In genomic region chr13:46231514-46232085, GRCm38 (mm10) we compare ENCODE assay signal across 14 mouse cellular contexts. TPM values are rescaled to one million over a fixed set of nuclear protein-coding genes. Genes with fewer than 3 reads are reported as not detected.
DNase-seq lines count a peak whose midpoint lies in the region; ATAC-seq and TF ChIP-seq lines count a peak whose summit lies in the region.
"Had no signal": no experiment of that assay in that cellular context is flagged by ENCODE, and none has a peak within 500 bp of the region (broad histone marks: within the 10 kb centered on the region; RNA-seq: fewer than 3 reads in every experiment).

No protein-coding gene starts in this region.

- H3K4me1 ChIP-seq in heart, embryonic 11.5 days (ENCODE audit: control insufficient read depth, insufficient read depth, low read length): no peaks in the 10 kb centered on the region
- H3K4me1 ChIP-seq in limb, embryonic 14.5 days (ENCODE audit: control insufficient read depth, insufficient read depth, low read length): no peaks in the 10 kb centered on the region
- H3K4me1 ChIP-seq in limb, embryonic 10.5 days: peaks cover 5% of the 10 kb centered on the region; the same call in 1 of the 2 replicates
- H3K4me1 ChIP-seq: embryonic facial prominence, embryonic 13.5 days had no signal

- H3K27ac ChIP-seq in heart, embryonic 11.5 days (ENCODE audit: low read depth, low read length): no peak overlapping the region
- H3K27ac ChIP-seq in limb, embryonic 14.5 days (replicated peaks; ENCODE audit: low read depth, low read length): no peak overlapping the region
- no peak overlapping the region for H3K27ac ChIP-seq in limb, embryonic 10.5 days
- H3K27ac ChIP-seq: embryonic facial prominence, embryonic 13.5 days had no signal

- no peaks in the 10 kb centered on the region for H3K27me3 ChIP-seq in heart, embryonic 11.5 days (ENCODE audit: control insufficient read depth, insufficient read depth, low read length)
- H3K27me3 ChIP-seq in limb, embryonic 14.5 days (ENCODE audit: control insufficient read depth, insufficient read depth, low read length): no peaks in the 10 kb centered on the region
- no peaks in the 10 kb centered on the region for H3K27me3 ChIP-seq in limb, embryonic 10.5 days (ENCODE audit: low read depth, poor library complexity, severe bottlenecking)
- H3K27me3 ChIP-seq: embryonic facial prominence, embryonic 13.5 days had no signal

- no peak for ATAC-seq in heart, embryonic 11.5 days (replicated peaks; ENCODE audit: insufficient number of reproducible peaks, low FRiP score, low TSS enrichment)
- ATAC-seq in limb, embryonic 14.5 days (ENCODE audit: low FRiP score, low read depth): no peak
- ATAC-seq in frontal cortex, adult (ENCODE audit: low TSS enrichment): no peak

- intact Hi-C loops in heart, postnatal 14 days (cut with DNase I): no loop called here

- no peaks in the 10 kb centered on the region for H3K36me3 ChIP-seq in heart, embryonic 11.5 days (ENCODE audit: control insufficient read depth, insufficient read depth, low read length)
- H3K36me3 ChIP-seq in limb, embryonic 14.5 days (ENCODE audit: control insufficient read depth, insufficient read depth, low read length): no peaks in the 10 kb centered on the region
- no peaks in the 10 kb centered on the region for H3K36me3 ChIP-seq in limb, embryonic 10.5 days
- H3K36me3 ChIP-seq: embryonic facial prominence, embryonic 13.5 days had no signal

- H3K4me2 ChIP-seq in heart, embryonic 11.5 days: no peak overlapping the region
- H3K4me2 ChIP-seq in limb, embryonic 14.5 days (replicated peaks; ENCODE audit: low read depth, low read length, severe bottlenecking): no peak overlapping the region
- H3K4me2 ChIP-seq: embryonic facial prominence, embryonic 13.5 days had no signal

- TF ChIP-seq POLR2A in limb, embryonic 14.5 days (IDR thresholded peaks at IDR 0.05; ENCODE audit: borderline replicate concordance, extremely low read depth, insufficient read depth, insufficient read length): no peak

- H3K9me3 ChIP-seq in heart, embryonic 11.5 days (replicated peaks; ENCODE audit: control insufficient read depth, low read length): no peaks in the 10 kb centered on the region
- H3K9me3 ChIP-seq in limb, embryonic 14.5 days (ENCODE audit: control insufficient read depth, low read length): no peaks in the 10 kb centered on the region
- no peaks in the 10 kb centered on the region for H3K9me3 ChIP-seq in limb, embryonic 10.5 days (replicated peaks)
- H3K9me3 ChIP-seq: embryonic facial prominence, embryonic 13.5 days had no signal

- WGBS in heart, embryonic 11.5 days (ENCODE audit: insufficient replicate concordance): 78% methylated on average over 5 of the region's 5 CpGs
- WGBS in limb, embryonic 14.5 days: 76% methylated on average over 5 of the region's 5 CpGs
- 90% methylated on average over 5 of the region's 5 CpGs for WGBS in limb, embryonic 10.5 days

- no peak overlapping the region for H3K4me3 ChIP-seq in heart, embryonic 11.5 days (ENCODE audit: low read depth, low read length)
- H3K4me3 ChIP-seq in limb, embryonic 14.5 days (replicated peaks; ENCODE audit: low read length): no peak overlapping the region
- no peak overlapping the region for H3K4me3 ChIP-seq in limb, embryonic 10.5 days
- H3K4me3 ChIP-seq: embryonic facial prominence, embryonic 13.5 days had no signal

- no peak overlapping the region for H3K9ac ChIP-seq in heart, embryonic 11.5 days (ENCODE audit: low read depth, low read length)
- no peak overlapping the region for H3K9ac ChIP-seq in limb, embryonic 14.5 days (ENCODE audit: low read depth, low read length, severe bottlenecking)
- H3K9ac ChIP-seq: embryonic facial prominence, embryonic 13.5 days had no signal

- DNase-seq in heart, adult 11 months: peak; percentile 94
- peak; percentile 40 for DNase-seq in limb, embryonic 14.5 days (ENCODE audit: low spot score)
- DNase-seq in limb, embryonic 10.5 days (ENCODE audit: low spot score): no peak
- DNase-seq in heart, postnatal 14 days: peak; percentile 50 to 66
- DNase-seq in lung, postnatal 36 days: peak; percentile 66
- DNase-seq in left cerebral cortex, adult 11 months (ENCODE audit: low spot score): no peak
- DNase-seq: cerebellum, adult 18-20 months; thymus, adult 2 months had no signal

RNA-seq across cellular contexts. Expression of gene Stmnd1, which starts 41.9 kb away (rescaled TPM):
- polyA plus RNA-seq in heart, embryonic 11.5 days (2014; fragmentation: Nextera tagmentation; extraction: Ambion mirVana): 0.72 TPM in 1 of 2 replicates, not detected in the other
- polyA plus RNA-seq in limb, embryonic 14.5 days (2012; rRNA removed): 0.29 and 0.74 TPM in 2 replicates
- 1.1 and 1.3 TPM in 2 replicates for polyA plus RNA-seq in limb, embryonic 14.5 days (2014; fragmentation: Nextera tagmentation; extraction: Ambion mirVana)
- polyA plus RNA-seq in limb, embryonic 10.5 days (2016; fragmentation: Nextera tagmentation; extraction: Ambion mirVana): not detected in 2 replicates
- total RNA-seq in heart, postnatal 14 days (2021): under 1 TPM; 0.22 to 0.55 TPM
- polyA plus RNA-seq: embryonic facial prominence, embryonic 13.5 days; frontal cortex, adult 2 months; liver, embryonic 16.5 days; small intestine, adult 2 months; thymus, adult 2 months had no signal

Comparison
In these comparisons a context has a peak if more than half of its experiments do, and no peak if none do; other contexts are left out.
1. DNase-seq: peak in heart, adult 11 months (single experiment), limb, embryonic 14.5 days (single experiment), heart, postnatal 14 days (2 of 2) and lung, postnatal 36 days (single experiment); none in limb, embryonic 10.5 days (single experiment) and left cerebral cortex, adult 11 months (single experiment).